Mouse (Mus musculus) thymus, postnatal 0 days (tissue): ENCODE measurements at regions not wholly inside any gene's neighbourhood (a gene's known extent, or its start where the extent isn't known, plus 50 kb on each side); places are given as distances from the start of the nearest gene placed in this dataset.

ENCODE experiments used
- DNase-seq: peaks from one replicate; pipeline ENCODE4 v3.0.0-alpha.2; 2015; ENCODE audit warnings: low spot score

DNA sequence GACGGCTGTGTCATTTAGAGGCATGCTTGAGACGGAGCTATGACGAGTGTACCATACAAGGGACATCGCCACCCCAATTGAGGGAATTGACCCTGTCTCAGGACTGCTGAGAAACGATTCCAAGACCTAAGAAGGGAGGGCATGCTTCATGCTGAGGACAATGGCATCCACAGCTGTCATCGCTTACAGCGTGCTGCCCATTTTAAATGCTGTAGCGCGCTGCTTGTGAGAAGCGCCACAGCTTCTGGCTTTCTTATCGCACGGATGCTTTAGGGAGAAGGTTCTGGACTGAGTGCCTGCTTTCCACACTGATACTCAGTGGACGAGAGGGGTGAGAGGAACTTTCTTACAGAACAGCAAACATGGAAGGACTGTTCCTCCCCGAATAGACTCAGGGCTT, 357.8 kb upstream of the Arglu1 start:
- DNase-seq, result no peak

DNA sequence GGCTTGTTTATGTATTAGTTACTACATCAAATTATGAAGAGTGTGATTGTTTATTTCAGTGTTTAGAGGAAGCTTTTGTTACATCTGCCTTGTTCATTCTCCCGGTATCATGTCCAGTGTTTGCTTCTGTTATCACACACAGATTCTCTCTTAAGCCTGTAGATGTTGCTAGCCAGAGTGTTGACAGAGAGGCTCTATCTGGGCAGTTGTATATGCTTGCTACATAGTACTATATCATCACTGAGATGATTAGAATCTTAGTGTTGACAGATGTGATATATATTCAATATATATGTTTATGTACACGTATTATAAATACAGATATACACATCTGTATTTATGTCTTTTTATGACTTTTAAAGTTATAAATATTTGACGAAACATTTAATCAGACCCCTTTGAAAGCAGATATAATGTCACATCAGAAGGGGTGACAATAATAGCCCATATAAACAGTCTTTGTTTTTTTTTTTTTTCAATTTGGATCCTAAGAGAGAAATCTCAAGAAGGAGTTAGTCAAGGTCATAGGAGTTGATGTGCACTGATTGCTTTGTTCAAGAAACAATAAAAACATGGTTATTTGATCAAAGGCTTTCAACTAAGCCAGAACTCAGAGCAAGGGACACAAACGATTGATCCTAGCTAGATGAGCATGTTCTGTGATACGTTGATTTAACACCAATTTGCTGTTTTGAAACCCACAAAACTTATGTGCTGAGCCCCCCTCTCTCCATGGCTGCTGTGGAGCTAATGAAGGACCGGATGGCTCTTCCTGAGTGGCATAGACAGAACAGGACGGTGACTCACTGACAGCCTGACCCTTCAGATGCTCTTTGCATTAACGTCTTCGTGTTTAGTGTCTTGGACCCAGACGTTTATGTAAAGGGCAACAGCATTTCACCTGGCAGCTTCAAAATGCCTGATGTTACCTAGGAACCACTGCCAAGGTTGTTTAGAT, 352.8 kb upstream of the Arglu1 start:
- DNase-seq, result no peak

DNA sequence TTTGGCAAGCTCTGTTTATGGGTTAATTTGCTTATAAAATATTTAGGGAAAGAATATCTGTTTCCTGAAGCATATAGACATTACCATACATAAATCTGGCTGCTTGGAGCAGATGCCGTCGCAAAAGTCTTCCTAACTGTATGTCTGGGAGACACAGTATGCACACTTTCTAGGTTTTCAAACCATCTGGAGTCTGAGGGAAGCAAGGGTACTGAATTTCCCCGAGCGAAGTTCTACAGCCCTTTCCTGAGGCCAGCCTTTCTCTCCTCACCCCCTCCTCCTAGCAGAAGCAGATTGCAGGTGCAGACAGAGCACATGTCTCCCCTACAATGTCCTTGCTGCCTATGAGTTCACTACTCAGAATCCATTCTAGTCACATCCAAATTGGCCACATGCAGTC, 338.8 kb upstream of the Arglu1 start:
- no peak for DNase-seq

DNA sequence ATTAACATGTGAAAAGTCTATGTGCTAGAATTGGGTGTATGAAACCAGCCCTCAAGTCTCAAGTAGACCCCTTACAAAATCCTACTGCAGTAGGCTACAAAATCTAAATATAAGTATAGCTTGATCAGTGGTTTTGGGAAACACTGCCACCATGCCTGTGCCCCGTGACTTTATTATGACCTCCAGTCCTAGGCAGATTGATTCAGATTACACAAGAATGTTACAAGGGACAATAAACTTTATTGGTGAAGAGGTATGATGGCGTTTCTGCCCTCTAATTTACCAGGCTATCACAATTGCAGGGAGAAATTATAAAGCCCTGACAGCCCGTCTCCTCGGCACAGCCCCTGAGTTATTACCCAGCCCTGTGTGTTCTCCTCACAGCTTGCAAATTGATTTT, 337.4 kb upstream of the Arglu1 start:
- DNase-seq, result no peak

DNA sequence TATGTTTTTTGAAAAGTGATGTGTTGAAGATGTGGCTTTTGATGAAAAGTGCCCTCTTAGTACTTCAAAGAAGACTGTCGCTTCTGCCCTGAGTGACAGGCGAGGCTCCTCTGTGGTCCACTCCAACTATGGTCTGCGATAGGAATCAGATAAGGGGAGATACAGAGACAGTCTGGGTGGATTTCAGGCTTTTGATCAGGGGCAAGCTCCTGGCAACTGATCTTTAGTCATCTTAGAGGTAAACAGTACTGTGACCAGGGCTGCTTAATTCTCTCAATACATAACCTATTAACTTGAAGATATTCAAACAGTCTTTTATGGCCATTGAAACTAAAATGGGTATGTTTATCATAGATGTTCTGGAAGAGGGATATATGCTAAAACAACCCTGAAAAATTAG, 335.6 kb upstream of the Arglu1 start:
- DNase-seq, result no peak

DNA sequence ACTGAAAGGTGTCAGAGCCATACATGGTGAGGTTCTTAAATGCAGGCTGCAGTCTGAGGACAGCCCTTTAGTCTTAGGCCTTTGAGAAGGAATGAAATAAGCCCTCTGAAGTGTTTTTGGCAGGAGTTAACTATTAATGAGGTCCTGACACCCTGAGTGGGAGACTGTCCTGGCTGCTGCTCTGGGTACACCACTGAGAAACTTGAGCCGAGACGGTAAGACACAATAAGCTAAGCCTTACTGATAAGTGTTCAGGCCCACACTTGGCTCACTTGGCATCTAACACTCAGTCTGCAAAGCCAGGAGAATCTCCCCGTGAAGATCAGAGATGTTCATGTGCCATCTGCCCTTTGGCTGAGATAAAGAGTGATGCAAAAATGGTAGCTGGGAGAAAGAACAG, 335.1 kb upstream of the Arglu1 start:
- DNase-seq, result no peak

DNA sequence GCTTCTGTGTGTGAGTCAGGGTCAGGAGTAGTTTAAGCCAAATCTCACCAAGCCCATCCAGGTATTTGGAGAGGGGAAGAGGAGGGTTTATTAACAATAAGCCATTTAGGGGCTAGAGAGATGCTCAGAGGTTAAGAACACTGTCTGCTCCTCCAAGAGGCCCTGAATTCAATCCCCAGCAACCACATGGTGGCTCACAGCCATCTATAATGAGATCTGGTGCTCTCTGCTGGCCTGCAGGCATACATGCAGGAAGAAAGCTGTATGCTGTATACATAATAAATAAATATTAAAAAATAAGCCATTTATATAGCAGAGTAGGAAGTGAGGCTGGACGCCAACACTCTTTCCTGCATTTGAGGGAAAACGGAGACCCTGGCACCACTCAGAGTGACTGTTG, 330.4 kb upstream of the Arglu1 start:
- no peak for DNase-seq

DNA sequence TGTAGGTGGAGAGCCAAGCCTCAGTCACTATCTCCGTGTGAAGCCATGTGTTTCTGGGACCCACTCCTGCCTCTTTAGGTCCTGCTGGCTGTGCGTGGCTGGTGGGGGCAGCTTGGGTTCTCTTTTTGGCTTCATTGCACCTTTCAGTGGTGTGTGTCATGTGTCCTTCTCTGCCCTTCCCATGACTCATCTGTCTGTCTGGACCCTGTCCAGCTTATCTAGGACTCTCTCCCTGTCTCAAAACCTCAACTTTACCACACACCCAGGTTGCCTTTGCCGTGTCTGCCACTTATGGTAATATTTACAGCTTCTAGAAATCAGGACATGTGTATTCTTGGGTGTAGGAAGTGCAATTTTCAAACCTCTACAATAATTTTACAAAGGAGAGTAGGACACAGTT, 329.9 kb upstream of the Arglu1 start:
- no peak for DNase-seq

DNA sequence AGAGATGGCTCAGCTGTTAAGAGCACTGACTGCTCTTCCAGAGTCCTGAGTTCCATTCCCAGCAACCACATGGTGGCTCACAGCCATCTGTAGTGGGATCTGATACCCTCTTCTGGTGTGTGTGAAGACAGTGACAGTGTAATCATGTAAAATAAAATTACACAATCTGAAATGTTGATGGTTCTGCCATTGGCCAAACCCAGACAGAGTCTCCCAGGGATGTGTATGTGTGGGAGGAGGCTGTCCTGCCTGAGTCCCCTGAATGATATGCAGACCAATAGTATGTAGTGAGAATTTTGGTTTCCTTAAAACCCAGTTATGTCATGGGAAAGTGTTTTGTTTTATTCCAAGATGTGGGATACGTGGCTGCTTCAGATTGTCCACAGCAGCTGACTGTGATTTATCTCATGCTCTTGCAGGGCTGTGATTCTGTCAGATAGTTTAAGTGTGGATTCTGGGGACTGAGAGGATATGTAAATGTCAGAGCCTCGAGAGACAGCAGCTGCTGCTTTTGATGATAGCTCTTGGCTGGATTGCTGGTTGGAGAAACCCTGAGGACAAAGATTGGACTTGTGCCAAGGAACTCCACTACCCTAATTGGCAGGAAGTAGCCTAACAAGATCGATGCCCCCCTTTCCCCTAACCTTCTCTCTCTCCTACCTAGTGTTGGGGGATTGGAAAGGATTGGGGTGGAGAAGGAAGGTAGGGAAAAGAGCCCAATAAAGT, 321.6 kb upstream of the Arglu1 start:
- no peak for DNase-seq

DNA sequence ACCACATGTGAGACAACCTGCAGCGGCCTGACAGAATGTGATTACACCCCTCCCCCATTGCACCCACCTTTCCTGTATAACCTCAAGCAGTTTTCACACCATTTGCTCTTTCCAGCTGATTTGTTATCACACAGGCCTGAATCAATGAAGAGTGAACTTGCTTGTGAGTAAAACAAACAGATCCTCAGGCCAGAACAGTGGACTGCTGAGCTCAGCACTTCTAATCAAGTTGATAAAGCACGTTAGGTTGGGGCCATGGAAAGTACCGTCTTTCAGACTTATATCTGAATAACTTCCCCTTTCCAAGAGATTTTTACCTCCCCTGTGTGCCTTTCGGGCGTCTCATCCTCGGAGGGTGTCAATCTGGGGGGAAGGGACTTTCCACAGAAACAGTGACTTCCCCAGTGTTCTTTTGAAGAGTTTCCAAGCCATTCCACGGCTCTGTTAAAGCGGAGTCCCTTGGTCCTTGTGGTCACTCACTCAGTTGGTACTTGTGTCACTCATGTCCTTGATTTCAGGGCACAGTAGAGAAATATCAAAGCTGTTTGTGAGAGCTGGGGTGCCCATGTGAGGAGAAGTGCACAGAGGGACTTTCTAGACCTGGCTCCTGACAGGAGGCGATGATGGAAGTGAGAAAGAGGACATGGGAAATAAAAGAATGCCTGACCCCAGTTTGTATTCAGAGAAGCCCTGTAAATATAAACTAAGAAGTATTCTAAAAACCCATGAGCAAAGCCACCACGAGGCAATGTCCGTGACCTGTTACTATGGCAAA, 317.9 kb upstream of the Arglu1 start:
- no peak for DNase-seq

DNA sequence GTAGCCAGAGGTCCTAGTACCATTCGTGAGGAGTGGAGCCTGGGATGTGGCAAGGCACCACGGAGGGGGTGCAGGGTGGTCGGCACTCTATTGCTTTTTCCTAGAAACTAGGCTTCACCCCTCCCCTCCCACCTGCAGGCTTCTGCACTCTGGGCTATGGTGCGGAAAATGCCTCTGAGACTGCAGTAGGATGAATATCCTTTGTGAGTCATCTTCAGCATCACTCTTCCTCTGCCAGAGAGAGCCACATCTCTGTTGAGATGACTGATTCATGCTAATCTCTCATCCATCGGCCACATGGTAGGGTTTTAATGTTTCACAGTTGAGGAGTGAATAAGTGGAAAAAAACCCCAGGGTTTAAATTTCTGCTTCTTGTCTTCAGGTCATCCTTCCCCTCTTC, 309.6 kb upstream of the Arglu1 start:
- DNase-seq, result no peak

DNA sequence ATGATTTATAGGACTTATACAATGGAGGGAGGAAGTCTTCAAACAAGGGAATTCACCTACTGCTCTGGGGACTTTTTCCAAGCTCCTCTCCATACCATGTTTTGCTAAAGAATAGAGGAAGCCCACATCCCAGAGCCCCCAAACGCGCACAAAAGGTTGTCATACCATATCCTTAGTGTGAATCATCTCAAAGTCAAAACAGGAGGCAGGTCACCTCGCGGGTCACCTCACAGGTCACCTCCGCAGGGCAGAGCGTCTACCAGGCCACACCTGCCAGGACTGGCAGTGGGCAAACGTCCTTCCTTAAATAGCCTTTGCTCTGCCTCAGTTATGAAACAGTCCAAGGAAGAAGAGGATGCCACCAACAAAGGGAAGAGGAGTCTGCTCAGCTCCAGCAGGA, 307.3 kb upstream of the Arglu1 start:
- DNase-seq, result no peak

DNA sequence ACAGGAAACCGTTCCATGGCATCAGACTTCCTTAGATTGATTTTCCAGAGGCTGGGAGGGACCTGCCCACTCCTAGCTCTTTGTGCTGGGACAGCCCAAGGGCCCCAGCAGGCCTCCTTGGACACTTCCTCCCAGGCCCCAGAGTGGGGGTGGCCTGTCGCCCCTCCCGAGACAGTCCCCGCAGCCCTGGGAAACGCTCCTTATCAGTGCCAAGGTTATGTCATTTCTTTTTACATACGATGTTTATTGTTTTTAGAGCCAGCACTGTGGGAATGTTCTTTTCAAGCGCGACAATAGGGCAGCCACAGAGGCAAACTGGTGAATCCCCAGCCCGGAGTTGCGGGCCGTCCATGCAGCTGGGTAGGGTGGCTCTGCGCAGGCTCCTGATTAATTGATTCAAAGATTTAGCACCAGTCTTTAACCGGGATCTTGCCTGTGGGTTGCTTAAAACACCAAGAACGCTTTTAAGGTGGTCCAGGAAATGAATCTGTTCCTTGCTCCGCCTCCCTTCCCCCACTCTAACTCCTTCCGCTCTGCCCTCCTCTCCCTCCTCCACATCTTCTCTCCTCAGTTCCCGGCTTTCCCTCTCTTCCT, 304.4 kb upstream of the Arglu1 start:
- no peak for DNase-seq

DNA sequence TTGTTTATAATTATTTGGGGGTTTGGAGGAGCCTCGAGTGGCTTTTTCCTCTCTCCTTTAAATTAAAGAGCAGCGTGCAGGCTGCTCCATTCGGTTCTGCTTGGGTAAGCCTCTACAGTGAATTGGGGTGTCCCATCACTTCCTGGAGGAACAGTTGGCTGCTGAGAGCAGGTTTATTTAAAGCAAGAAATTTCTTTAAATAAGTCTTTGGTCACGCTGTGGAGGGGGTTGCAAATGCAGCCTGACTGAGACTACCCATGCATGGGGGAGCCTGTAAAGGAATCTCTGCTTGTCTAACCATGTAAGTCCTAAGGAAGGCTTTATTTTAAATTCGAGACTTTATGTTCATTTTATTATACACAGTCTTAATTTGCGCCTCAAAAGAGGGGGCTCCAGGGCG, 303.7 kb upstream of the Arglu1 start:
- no peak for DNase-seq

DNA sequence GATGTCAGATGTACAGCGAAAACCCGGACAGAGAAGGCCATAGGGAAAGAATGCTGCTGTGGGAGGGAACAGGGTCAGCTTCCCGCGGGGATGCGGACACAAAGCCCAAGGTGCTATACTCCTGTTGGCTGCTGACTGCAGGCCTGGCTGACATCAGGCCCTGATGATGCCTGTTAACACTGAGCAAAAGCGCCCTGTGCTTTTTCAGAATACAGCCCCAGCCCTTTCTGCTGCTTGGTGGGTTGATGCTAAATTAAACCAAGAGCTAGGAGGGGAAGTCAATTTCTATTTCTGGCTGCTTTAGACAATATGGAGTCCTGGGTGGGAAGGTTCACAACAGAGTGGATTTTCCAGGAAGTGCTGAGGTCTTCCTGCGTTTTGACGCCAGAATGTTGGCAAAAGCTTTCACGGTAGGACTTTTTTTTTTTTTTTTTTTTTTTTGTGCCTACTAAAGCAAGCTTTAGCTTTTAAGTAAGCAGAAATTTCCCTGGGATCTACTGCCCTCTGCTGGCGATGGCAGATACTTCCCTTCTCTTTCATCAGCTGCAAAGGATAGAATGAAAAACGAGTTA, 302.2 kb upstream of the Arglu1 start:
- peak; percentile 61 for DNase-seq

DNA sequence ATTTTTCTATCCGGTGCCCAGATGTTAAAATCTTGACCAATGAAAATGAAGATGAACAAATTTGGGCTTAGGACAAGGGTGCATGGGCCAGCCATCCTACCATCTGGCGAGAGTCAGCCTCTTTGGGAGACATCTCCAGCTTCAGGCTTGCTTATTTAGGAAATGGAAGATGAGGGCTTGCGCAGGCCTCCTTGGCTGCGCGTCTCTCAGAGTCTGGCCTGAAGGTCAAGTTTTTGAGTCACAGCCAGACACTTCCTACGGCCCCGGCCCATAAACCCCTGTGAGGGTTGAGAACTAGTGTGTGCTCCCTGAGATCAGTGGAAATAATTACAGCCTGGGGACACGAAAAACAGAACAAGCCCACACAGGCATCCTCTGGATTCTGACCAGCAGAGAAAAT, 300.7 kb upstream of the Arglu1 start:
- no peak for DNase-seq

DNA sequence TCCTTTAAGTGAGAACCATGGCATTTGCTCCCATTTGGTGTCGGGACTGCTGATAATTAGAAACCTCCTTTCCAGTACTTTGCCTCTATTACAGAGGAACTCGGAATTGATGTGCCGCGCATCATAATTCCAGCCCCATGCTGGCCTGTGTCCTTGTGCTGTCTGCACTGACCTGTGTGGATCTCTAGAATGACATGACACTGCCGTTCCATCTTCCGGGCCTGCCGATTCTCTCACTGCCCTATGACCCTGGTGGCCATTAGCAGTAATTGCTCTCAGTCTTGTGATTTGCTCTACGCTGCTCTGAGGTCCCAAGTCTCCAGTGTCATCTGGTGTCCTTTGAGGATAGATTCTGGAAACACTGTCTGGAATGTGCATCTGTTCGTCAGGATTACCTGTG, 295.7 kb upstream of the Arglu1 start:
- no peak for DNase-seq

DNA sequence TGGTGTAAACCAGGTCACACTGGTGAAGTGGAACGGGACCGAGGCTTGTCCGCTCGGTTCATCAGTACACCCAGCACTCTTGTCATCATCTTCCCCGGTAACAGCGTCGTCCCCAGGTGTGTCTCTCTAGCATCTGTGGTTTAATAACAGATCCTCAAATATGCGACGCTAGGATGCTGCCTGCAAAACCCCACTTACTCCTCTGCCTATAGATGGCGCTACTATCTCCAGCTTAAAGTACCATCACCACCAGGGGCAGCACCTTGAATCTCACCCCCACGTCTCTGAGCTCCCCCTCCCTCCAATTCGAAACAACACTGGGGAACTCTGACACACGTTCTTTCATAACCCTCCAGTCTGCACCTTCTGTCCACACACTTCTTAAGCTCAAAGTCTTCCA, 295.1 kb upstream of the Arglu1 start:
- peak; percentile 55 for DNase-seq

DNA sequence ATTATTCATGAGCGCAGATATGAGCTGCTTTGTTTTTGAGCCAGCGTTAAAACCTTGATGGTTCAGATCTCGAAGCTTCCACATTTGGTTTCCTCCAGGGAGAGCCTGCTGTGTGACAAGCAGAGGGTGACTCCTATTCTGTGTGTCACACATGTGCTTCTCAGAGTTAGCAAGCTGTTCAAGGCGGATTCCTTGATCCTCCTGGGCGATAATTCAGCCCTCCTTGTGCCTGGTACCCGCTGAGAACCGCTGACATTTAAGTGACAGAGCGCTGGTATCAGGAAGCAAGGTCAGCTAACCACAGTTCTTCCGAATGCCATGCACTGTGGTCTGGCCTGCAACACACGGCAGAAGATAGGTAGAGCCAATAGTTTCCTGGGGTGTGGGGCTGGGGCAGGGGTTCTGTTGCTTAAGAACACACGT, 294.5 kb upstream of the Arglu1 start:
- DNase-seq, result peak; percentile 4

DNA sequence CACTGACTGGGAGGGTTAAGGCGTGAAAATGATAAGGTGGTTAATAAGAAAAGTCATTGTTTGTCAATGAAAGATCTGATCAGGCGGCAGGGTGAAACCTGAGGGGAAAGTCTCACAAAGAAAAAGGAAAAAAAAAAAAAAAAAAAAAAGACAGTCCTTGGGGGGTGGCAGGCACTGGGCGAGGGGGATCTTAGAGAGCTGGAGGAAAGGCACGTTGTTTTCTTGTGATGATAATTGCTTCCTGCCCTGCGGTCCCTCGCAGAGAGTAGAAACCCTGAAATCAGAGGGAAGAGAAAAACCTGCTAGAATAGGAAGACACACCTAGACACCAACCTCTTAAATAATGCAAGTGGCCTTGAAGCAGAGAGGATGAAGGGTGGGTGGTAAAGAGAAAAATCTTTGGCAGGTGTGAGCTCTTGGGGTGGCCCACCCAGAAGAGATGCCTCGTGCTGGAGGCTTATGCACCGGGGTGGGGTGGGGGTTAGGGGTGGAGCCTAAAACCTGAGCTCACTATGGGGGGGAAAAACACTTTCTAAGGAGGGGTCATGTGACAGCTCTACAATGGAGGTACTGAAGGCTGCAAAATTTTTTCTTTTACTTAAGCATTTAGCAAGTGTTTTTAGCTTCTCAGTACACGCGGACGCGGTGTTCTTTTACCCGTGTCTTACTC, 294.0 kb upstream of the Arglu1 start:
- no peak for DNase-seq
